ENCODE assay signal across 8 mouse cellular contexts in the genomic region with DNA sequence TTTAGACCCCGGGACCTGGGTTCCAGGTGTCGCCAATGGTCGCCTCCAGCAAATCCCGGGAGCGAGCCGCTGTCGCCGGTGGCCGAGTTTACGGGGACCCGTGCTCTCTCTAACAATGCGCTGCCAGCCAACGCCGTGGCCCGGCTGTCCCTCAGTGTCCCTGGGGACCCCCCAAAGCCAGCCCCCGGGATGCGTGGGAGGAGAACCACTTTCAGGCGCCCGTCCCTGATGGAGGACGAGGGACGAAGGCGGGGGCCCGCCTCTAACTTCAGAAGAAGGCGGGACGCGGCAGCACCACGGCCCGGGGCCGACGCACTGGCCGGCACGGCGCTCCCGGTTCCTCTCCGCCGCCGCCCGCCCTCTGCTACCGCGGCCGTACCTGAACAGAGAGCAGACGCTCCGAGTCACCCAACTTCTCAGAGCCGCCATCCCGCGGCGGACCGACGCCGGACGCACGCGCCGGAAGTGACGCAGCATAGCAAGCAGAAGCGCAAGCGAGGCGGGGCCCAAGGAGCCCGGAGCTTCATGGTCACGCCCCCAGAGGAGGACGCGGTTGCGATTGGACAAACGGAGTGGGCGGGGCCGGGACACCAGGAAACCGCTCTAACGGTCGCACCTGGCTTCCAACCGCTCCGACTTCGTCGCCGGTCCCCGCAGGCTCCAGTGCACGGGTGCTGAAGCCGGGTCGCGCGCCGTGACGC. TPM values are rescaled to one million over a fixed set of nuclear protein-coding genes. Genes with fewer than 3 reads are reported as not detected.
DNase-seq lines count a peak whose midpoint lies in the region; ATAC-seq lines count a peak whose summit lies in the region.

Diablo (minus strand) TSS at position 485 of the 701 bp plus-strand sequence.

- H3K9ac ChIP-seq in intestine, embryonic 14.5 days (ENCODE audit: low read length): peak within 1 kb of the TSS; percentile 63

- H3K4me1 ChIP-seq in intestine, embryonic 14.5 days (replicated peaks; ENCODE audit: control insufficient read depth, insufficient read depth, low read length): peaks cover 12% of the 10 kb centered on the region

- peak within 1 kb of the TSS; percentile 6; the same call in 1 of the 2 replicates for H3K27ac ChIP-seq in intestine, embryonic 14.5 days (ENCODE audit: low read depth)

- intact Hi-C loops in left cerebral cortex, postnatal 14 days (cut with DNase I): loop anchor here (5.0 kb wide), 1 partner anchor 88 kb away; no protein-coding TSS in a partner anchor

- DNase-seq in adrenal gland, adult 18-20 months (ENCODE audit: low spot score in 2 of 2): peak; percentile 95 to 96
- DNase-seq in embryo, embryonic 11 days: peak; percentile 100
- peak; percentile 97 for DNase-seq in gastrocnemius, postnatal 25 days
- DNase-seq in intestine, embryonic 14.5 days (ENCODE audit: low spot score): peak; percentile 98
- peak; percentile 98 to 99 for DNase-seq in left cerebral cortex, postnatal 14 days (ENCODE audit: low spot score in 2 of 2)
- DNase-seq in mesoderm, embryonic 11.5 days (ENCODE audit: low read depth, low spot score): peak; percentile 99
- peak; percentile 97 to 98 for DNase-seq in right cerebral cortex, postnatal 36 days (ENCODE audit: low spot score in 2 of 2)
- peak; percentile 98 for DNase-seq in yolk sac, embryonic 10.5 days (ENCODE audit: low spot score)

- peaks cover 15% of the 10 kb centered on the region for H3K36me3 ChIP-seq in intestine, embryonic 14.5 days (ENCODE audit: control insufficient read depth, insufficient read depth, low read length)

- no peaks in the 10 kb centered on the region for H3K27me3 ChIP-seq in intestine, embryonic 14.5 days (replicated peaks; ENCODE audit: control insufficient read depth, insufficient read depth, low read length)

- WGBS in intestine, embryonic 14.5 days: 0% methylated on average over 81 of the region's 82 CpGs

- peak within 1 kb of the TSS; percentile 60 for H3K4me3 ChIP-seq in intestine, embryonic 14.5 days (ENCODE audit: low read depth, low read length)

- peak within 1 kb of the TSS; percentile 80 for H3K4me2 ChIP-seq in intestine, embryonic 14.5 days (ENCODE audit: low read length)

- H3K9me3 ChIP-seq in intestine, embryonic 14.5 days (ENCODE audit: control insufficient read depth, low read length): no peaks in the 10 kb centered on the region

- ATAC-seq in intestine, embryonic 14.5 days (replicated peaks; ENCODE audit: low FRiP score, low TSS enrichment, low read depth): peak; percentile 96

RNA-seq across cellular contexts. Expression of gene Diablo, which starts in this region (rescaled TPM):
- 10 to 100 TPM; 73.5 to 83.4 TPM for total RNA-seq in adrenal gland, adult 18-20 months (2021)
- total RNA-seq in gastrocnemius, postnatal 25 days (2021): 10 to 100 TPM; 40.6 to 43.9 TPM
- polyA plus RNA-seq in intestine, embryonic 14.5 days (2014; fragmentation: Nextera tagmentation; extraction: Ambion mirVana): 107 and 121 TPM in 2 replicates
- total RNA-seq in left cerebral cortex, postnatal 14 days (2021): 10 to 100 TPM; 37.8 TPM

Comparison
In these comparisons a context has a peak if more than half of its experiments do, and no peak if none do; other contexts are left out.
1. Peak in every context shown above with its lines: DNase-seq, ATAC-seq, H3K4me3 ChIP-seq and H3K27ac ChIP-seq.